Mouse (Mus musculus) heart, adult 2 months (tissue): ENCODE measurements around the gene Mreg. TPM values are rescaled to one million over a fixed set of nuclear protein-coding genes. Genes with fewer than 3 reads are reported as not detected.

Experiments used
- DNase-seq, 2 experiments: peaks; one replicate each; pipeline ENCODE4 v3.0.0; 2021
- H3K27ac ChIP-seq: fragments of 200-600 bp; 2 replicates; pipeline ENCODE4 v1.8.1; 2022
- H3K27me3 ChIP-seq: fragments of 200-500 bp; 2 replicates; pipeline ENCODE4 v1.6.1; 2012; ENCODE audit warnings: mild to moderate bottlenecking, low read length, inconsistent platforms, mixed read lengths; ENCODE audit not compliant: control insufficient read depth, insufficient read depth
- H3K36me3 ChIP-seq: fragments of 200-500 bp; 2 replicates; pipeline ENCODE4 v1.6.1; 2012; ENCODE audit warnings: low read length, inconsistent platforms; ENCODE audit not compliant: control insufficient read depth, insufficient read depth
- H3K4me1 ChIP-seq: fragments of 200-500 bp; 2 replicates; pipeline ENCODE4 v1.6.1; 2011; ENCODE audit warnings: low read length; ENCODE audit not compliant: control insufficient read depth, insufficient read depth
- H3K4me3 ChIP-seq: fragments of 200-600 bp; 2 replicates; pipeline ENCODE4 v1.8.1; 2022
- H3K79me2 ChIP-seq: fragments of 200-500 bp; replicated peaks from 2 replicates; pipeline ENCODE4 v1.6.1; 2012; ENCODE audit warnings: mild to moderate bottlenecking, inconsistent platforms, low read length, moderate library complexity, mixed read lengths; ENCODE audit not compliant: control insufficient read depth, insufficient read depth
- H3K9ac ChIP-seq: fragments of 200-500 bp; 2 replicates; pipeline ENCODE4 v1.6.1; 2012; ENCODE audit warnings: low read depth, mild to moderate bottlenecking, control low read depth, inconsistent platforms, low read length, mixed read lengths
- CTCF ChIP-seq: fragments of 200-600 bp; IDR thresholded peaks from 2 replicates; pipeline ENCODE4 v1.8.1; 2022; ENCODE audit warnings: antibody characterized with exemption, mild to moderate bottlenecking, moderate library complexity
- EP300 ChIP-seq: fragments of 200-500 bp; IDR thresholded peaks from 2 replicates; pipeline ENCODE4 v1.6.1; 2011; ENCODE audit warnings: low read depth, low read length, control low read depth; ENCODE audit not compliant: insufficient read depth
- POLR2A ChIP-seq: fragments of 200-500 bp; IDR thresholded peaks from 2 replicates; pipeline ENCODE4 v1.6.1; 2011; ENCODE audit warnings: mild to moderate bottlenecking, low read depth, low read length, control low read depth; ENCODE audit not compliant: insufficient read depth
- WGBS: fragments of 180-500 bp; shearing (Covaris S2); methylation state at CpG from one replicate; pipeline ENCODE4 v1.1.7; 2018; 5-methylcytosine and 5-hydroxymethylcytosine counted together
- intact Hi-C: fragments of 180-260 bp; cut with DNase I; formaldehyde crosslinking; loops from one replicate; pipeline ENCODE4 v1.15.1; 2025
- polyA plus RNA-seq: library from polyadenylated mRNA; depleted of rRNA; stranded (reverse); fragments of >200 nt; gene quantifications from 2 replicates; pipeline ENCODE4 v1.2.3, GENCODE M21; 2012
- total RNA-seq, 2 experiments: library from RNA; stranded (reverse); gene quantifications; 2 replicates each; pipeline ENCODE4 v1.2.3; 2021

Mreg gene
- total and polyA plus RNA-seq, 3 experiments: 14.9 to 34.8 (median 31.1) TPM

DNA sequence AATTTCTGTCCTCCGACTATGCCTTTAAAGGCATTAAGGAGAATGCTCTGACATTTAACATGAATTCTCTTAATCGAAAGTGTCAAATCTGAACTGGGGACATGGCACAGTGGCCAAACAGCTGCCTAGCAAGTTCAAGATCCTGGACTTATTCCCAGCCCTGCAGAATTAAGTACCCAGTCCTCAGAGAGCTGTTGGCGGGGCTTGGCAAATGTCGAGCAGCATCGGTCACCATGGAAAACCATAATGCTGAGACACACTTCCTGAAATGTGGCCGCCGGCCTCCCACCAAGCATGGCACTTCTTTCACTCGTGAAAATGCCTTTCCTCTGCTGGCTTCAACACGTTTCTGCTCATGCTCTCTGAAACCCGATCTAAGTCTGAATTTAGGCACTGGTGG is 24.6 kb downstream of the Mreg start:
- no peak overlapping the region for H3K4me3 ChIP-seq
- no peaks in the 10 kb centered on the region for H3K4me1 ChIP-seq
- intact Hi-C loops: no loop called here
- TF ChIP-seq CTCF (no peak), POLR2A (no peak), EP300 (0 out of 2 replicates have a peak, but pooled peaks have one; percentile 6)
- no peak for DNase-seq
- no peaks in the 10 kb centered on the region for H3K36me3 ChIP-seq
- H3K27me3 ChIP-seq: no peaks in the 10 kb centered on the region
- 44% methylated on average over 10 of the region's 10 CpGs for WGBS
- no peak overlapping the region for H3K27ac ChIP-seq
- no peaks in the 10 kb centered on the region for H3K79me2 ChIP-seq
- no peak overlapping the region for H3K9ac ChIP-seq

DNA sequence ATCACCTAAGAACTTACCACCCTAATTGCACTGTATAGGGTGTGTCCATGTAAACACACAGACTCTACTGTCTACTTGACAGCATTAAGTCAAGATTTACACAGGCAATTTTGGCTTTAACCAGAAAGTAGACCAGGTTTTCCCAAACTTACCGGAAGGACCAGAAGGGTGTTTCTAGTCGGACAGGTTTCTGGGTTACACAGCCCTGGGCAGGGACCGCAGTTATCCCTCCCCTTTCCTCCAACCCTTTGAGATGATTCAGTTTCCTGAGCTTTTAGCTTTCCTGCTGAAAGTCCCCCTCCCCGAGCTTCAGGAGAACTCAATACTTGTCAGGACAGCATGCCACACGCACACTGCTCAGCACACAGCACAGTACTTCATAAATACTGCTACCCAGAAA is 26.0 kb downstream of the Mreg start:
- Histone ChIP-seq H3K36me3 (no peaks in the 10 kb centered on the region), H3K4me1 (no peaks in the 10 kb centered on the region), H3K79me2 (no peaks in the 10 kb centered on the region), H3K27me3 (no peaks in the 10 kb centered on the region), H3K27ac (no peak overlapping the region), H3K9ac (no peak overlapping the region), H3K4me3 (no peak overlapping the region)
- 67% methylated on average over 5 of the region's 5 CpGs for WGBS
- no peak for DNase-seq
- TF ChIP-seq EP300 (no peak), CTCF (no peak), POLR2A (no peak)
- intact Hi-C loops: no loop called here

DNA sequence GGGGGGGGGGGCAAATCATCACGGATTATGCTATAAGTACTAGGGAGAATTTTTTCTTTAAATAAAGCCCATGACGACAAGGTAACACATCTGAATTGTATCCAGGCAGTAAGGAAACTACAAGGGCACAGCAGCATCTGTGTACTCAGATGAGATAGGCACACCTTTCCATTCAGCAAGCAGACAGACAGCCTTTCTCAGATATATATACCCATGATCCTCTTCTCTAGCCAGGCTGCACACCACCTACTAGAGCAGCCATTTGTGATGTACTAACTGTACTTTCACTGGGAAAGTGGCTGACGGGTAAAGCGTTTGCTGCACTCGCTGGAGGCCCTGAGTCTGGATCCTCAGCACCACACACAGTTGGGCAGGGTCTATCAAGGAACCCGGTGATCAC is 28.6 kb downstream of the Mreg start:
- intact Hi-C loops: no loop called here
- TF ChIP-seq CTCF (no peak), EP300 (no peak), POLR2A (no peak)
- H3K4me1 ChIP-seq: no peaks in the 10 kb centered on the region
- H3K36me3 ChIP-seq: no peaks in the 10 kb centered on the region
- no peaks in the 10 kb centered on the region for H3K79me2 ChIP-seq
- H3K27ac ChIP-seq: no peak overlapping the region
- DNase-seq: no peak
- H3K9ac ChIP-seq: no peak overlapping the region
- no peak overlapping the region for H3K4me3 ChIP-seq
- H3K27me3 ChIP-seq: no peaks in the 10 kb centered on the region
- 61% methylated on average over 6 of the region's 6 CpGs for WGBS

DNA sequence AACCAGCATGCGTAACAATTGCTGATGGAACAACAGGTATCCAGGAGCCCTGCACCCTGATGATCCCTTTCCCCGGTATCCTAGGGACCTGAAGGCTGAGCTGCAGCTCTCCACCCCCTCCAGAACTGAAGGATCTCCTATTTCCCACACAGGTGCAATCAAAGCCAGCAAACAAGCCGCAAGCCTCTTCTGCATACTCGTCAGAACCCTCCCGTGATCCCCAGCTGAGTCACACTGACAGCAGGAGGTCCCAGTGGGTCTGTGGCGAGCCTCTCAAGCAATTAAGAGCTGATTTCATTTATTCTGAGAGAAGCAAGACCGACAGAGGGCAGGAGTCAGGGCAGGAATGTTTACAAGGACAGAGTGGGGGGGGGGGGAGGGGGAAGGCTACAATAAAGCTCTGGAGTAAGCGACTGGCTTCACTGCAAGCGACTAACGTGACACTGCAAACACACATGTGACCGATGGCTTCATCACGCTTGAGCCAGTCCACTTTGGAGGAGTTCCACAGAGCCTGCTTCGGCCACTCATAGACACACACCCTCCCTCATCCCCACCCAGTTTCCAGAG is 29.1 kb downstream of the Mreg start:
- H3K4me1 ChIP-seq: no peaks in the 10 kb centered on the region
- intact Hi-C loops: no loop called here
- no peak overlapping the region for H3K4me3 ChIP-seq
- peak overlapping the region; percentile 45; the same call in 1 of the 2 replicates for H3K9ac ChIP-seq
- H3K36me3 ChIP-seq: no peaks in the 10 kb centered on the region
- 10% methylated on average over 13 of the region's 13 CpGs for whole genome bisulfite sequencing
- peak; percentile 32 to 44 for DNase-seq
- no peaks in the 10 kb centered on the region for H3K27me3 ChIP-seq
- no peaks in the 10 kb centered on the region for H3K79me2 ChIP-seq
- TF ChIP-seq CTCF (no peak), EP300 (0 out of 2 replicates have a peak, but pooled peaks have one; percentile 27)
- H3K27ac ChIP-seq: peak overlapping the region; percentile 57

DNA sequence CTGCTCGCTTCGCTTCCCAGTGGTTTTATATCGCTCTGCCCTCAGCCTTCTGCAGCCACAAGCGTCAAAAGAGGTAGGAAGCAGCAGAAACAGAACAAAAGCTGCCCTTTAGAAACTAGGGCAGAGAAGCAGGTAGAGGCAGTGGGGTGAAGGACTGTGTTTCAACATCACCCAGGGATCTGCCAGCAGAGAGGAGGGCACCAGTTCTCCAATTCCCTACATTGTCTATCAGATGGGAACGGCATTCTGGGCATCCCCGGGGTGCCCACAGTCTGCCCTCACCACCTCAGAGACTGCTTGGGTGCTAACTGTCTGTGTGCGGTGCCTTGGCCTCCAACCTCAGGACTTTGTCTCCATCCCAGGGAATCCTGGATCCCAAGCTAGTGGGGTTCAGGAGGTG is 32.2 kb downstream of the Mreg start:
- no peaks in the 10 kb centered on the region for H3K36me3 ChIP-seq
- H3K79me2 ChIP-seq: no peaks in the 10 kb centered on the region
- no peak overlapping the region for H3K27ac ChIP-seq
- H3K4me3 ChIP-seq: no peak overlapping the region
- 90% methylated on average over 7 of the region's 7 CpGs for WGBS
- H3K27me3 ChIP-seq: no peaks in the 10 kb centered on the region
- no peak overlapping the region for H3K9ac ChIP-seq
- intact Hi-C loops: no loop called here
- no peaks in the 10 kb centered on the region for H3K4me1 ChIP-seq
- TF ChIP-seq CTCF: no peak
- TF ChIP-seq POLR2A: no peak
- no peak for TF ChIP-seq EP300
- DNase-seq: no peak

DNA sequence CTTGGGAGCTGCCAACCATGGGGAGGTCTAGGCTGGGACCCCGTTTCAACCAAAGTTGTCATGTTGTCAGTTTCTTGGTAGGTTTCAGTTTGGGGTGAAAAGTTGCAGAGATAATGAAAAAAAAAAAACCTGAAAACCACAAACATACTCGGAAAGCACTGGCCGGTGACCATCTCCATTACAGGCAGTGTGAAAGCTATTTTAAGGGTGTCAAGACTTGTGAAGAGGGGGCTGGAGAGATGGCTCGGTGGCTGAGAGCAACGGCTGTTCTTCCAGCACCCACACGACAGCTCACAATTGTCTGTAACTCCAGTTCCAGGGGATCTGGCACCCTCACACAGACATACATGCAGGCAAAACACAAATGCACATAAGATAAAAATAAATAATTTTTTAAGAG is 35.9 kb downstream of the Mreg start:
- 41% methylated on average over 6 of the region's 6 CpGs for WGBS
- no peaks in the 10 kb centered on the region for H3K27me3 ChIP-seq

More for the DNA sequence above, 35.9 kb downstream of the Mreg start:
- intact Hi-C loops: no loop called here
- Histone ChIP-seq H3K27ac (peak overlapping the region; percentile 48; the same call in 1 of the 2 replicates), H3K4me1 (no peaks in the 10 kb centered on the region), H3K36me3 (no peaks in the 10 kb centered on the region), H3K79me2 (no peaks in the 10 kb centered on the region), H3K9ac (no peak overlapping the region), H3K4me3 (no peak overlapping the region)
- DNase-seq: no peak
- TF ChIP-seq POLR2A (no peak), CTCF (no peak), EP300 (no peak)
